Mouse (Mus musculus): ENCODE data around the gene Os9.

DNA sequence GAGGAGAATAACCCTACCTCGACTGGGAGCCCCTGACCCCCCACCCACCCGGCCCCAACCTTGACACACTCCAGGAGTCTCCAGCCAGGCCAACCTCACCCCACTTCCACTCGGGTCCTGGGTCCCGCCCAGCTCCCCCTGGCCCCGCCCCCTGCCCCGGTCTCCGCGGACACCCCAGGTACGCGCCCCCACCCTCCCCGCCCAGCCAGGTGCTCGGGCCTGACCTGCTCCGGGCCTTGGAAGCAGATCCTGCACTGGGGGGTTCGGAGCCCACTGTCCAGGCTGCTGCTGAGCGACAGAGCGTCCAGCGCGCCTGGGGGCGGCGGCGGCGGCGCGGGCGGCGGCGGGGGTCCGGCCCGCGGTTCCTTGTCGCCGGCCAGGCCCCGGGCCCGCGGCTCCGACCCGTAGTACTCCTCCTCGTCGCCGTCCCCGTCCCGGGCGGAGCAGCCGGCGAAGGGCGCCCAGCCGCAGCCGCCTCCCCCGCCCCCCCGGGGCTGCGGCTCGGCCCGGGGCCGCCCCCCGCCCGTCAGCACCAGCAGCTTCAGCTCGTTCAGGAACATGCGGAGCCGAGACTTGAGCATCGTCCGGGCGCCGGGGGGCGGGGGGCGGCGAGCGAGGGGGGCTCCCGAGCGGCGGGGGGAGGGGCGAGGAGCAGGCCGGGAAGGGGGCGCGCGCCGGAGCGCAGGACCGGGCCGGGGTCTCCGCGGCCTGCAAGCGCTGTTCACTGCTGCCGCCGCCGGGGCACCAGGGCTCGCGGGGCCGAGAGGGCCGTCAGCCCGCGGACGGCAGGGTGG lies 61.6 kb downstream of the Os9 start:
- TF ChIP-seq CTCF (IDR thresholded peaks at IDR 0.05; ENCODE audit: extremely low read depth, insufficient read depth, low read length) (no peak), POLR2A (IDR thresholded peaks at IDR 0.05; ENCODE audit: extremely low read depth, insufficient read depth, low read length) (no peak)

All from cortical plate, adult 2 months (tissue).